Mouse (Mus musculus): ENCODE measurements at regions not wholly inside any gene's neighbourhood (a gene's known extent, or its start where the extent isn't known, plus 50 kb on each side); places are given as distances from the start of the nearest gene placed in this dataset.

DNA sequence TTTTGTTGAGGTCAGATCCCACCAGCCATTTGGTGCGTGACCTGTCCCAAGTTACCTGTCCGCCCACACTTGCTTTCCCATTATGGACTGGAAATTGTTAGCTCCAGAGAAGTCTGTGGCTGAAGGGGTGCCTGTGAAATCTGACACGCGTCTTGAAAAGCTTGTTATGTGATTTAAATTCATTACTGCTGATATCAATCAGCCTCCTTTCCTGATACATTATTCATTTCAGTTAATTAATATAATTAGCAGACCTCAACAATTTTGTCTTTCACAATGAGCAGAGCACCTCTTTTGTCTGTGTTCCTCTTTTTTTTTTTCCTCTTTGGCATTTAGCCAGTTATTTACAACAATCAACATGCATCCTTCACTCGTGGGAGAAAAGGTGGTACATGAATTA, 58.6 kb upstream of the Grip1 start:
- Histone ChIP-seq H3K79me2 (ENCODE audit: control insufficient read depth, insufficient read depth) (no peaks in the 10 kb centered on the region), H3K27me3 (ENCODE audit: control insufficient read depth, insufficient read depth, insufficient read length) (no peaks in the 10 kb centered on the region), H3K4me3 (no peak overlapping the region), H3ac (ENCODE audit: control insufficient read depth, insufficient read length) (no peak overlapping the region), H3K36me3 (ENCODE audit: control insufficient read depth, insufficient read depth) (no peaks in the 10 kb centered on the region), H3K4me2 (ENCODE audit: low read depth) (no peak overlapping the region)
- TF ChIP-seq MYOD1 (IDR thresholded peaks at IDR 0.05; ENCODE audit: control insufficient read depth in 1 of 3, insufficient read length in 2 of 3, low read depth in 2 of 3): no peak
- TF ChIP-seq TCF12 (IDR thresholded peaks at IDR 0.05; ENCODE audit: insufficient read depth, poor library complexity, severe bottlenecking): no peak
- no peak for TF ChIP-seq SRF (IDR thresholded peaks at IDR 0.05; ENCODE audit: control insufficient read depth, insufficient read length, low read depth)
- TF ChIP-seq E2F4 (IDR thresholded peaks at IDR 0.05; ENCODE audit: insufficient read depth): no peak
- TF ChIP-seq POLR2A (IDR thresholded peaks at IDR 0.05; ENCODE audit: insufficient read length, low read depth): no peak
- no peak for TF ChIP-seq TCF3 (IDR thresholded peaks at IDR 0.05; ENCODE audit: insufficient read length, low read depth)
- no peak for TF ChIP-seq MAX (IDR thresholded peaks at IDR 0.05; ENCODE audit: low read depth)
- TF ChIP-seq USF1 (IDR thresholded peaks at IDR 0.05; ENCODE audit: low read depth): no peak
- no peak for TF ChIP-seq MYOG (IDR thresholded peaks at IDR 0.05; ENCODE audit: control insufficient read depth in 1 of 3, insufficient read depth in 1 of 3, insufficient read length in 2 of 3, low read depth in 2 of 3)
- TF ChIP-seq POLR2AphosphoS2 (IDR thresholded peaks at IDR 0.05; ENCODE audit: insufficient read length, low read depth): no peak
- TF ChIP-seq REST (IDR thresholded peaks at IDR 0.05; ENCODE audit: insufficient read depth, insufficient read length): no peak
- TF ChIP-seq CEBPB (IDR thresholded peaks at IDR 0.05; ENCODE audit: insufficient read depth, poor library complexity, severe bottlenecking): no peak

DNA sequence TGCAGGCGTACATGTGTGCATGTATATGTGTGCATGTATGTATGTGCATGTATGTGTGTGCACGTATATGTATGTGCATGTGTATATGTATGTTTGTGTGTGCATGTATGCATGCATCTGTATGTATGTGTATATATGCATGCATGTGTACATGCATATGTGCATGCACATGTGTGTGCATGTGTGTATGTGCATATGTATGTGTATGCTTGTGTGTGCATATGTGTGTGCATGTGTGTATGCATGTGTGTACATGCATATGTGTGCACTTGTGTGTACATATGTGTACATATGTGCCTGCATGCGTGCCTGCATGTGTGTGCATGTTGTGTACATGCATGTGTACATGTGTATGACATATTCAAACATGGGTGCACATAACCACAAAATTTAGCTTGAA, 65.7 kb upstream of the Grip1 start:
- Histone ChIP-seq H3ac (ENCODE audit: control insufficient read depth, insufficient read length) (no peak overlapping the region), H3K27me3 (ENCODE audit: control insufficient read depth, insufficient read depth, insufficient read length) (no peaks in the 10 kb centered on the region)

DNA sequence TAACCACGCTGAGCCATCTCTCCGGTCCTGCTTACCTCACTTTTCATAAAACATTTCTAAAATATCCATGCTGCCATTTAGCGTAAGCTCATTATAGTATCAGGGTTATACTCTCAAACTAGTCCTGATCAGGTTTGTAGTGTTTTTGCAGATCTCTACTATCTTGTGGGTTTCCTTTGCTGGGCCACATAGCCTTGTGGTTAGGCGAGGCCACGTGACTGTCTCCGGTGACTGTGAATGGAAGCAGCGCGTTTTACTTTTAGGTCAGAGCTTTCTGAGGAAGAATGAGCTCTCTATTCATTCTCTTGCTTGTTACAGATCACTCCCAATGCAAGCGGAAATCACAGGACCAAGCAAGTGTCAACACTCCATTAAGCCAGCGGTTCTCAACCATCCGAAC, 71.4 kb upstream of the Grip1 start:
- Histone ChIP-seq H3K79me2 (ENCODE audit: control insufficient read depth, insufficient read depth) (no peaks in the 10 kb centered on the region), H3ac (ENCODE audit: control insufficient read depth, insufficient read length) (no peak overlapping the region), H3K27me3 (ENCODE audit: control insufficient read depth, insufficient read depth, insufficient read length) (no peaks in the 10 kb centered on the region), H3K36me3 (ENCODE audit: control insufficient read depth, insufficient read depth) (no peaks in the 10 kb centered on the region), H3K4me3 (no peak overlapping the region), H3K4me2 (ENCODE audit: low read depth) (no peak overlapping the region)
- TF ChIP-seq MYOG (IDR thresholded peaks at IDR 0.05; ENCODE audit: control insufficient read depth in 1 of 3, insufficient read depth in 1 of 3, insufficient read length in 2 of 3, low read depth in 2 of 3) (no peak), MYOD1 (IDR thresholded peaks at IDR 0.05; ENCODE audit: control insufficient read depth in 1 of 3, insufficient read length in 2 of 3, low read depth in 2 of 3) (no peak), POLR2A (IDR thresholded peaks at IDR 0.05; ENCODE audit: insufficient read length, low read depth) (no peak), REST (IDR thresholded peaks at IDR 0.05; ENCODE audit: insufficient read depth, insufficient read length) (no peak), MAX (IDR thresholded peaks at IDR 0.05; ENCODE audit: low read depth) (no peak), TCF12 (IDR thresholded peaks at IDR 0.05; ENCODE audit: insufficient read depth, poor library complexity, severe bottlenecking) (no peak), POLR2AphosphoS2 (IDR thresholded peaks at IDR 0.05; ENCODE audit: insufficient read length, low read depth) (no peak), USF1 (IDR thresholded peaks at IDR 0.05; ENCODE audit: low read depth) (no peak), CEBPB (IDR thresholded peaks at IDR 0.05; ENCODE audit: insufficient read depth, poor library complexity, severe bottlenecking) (no peak), SRF (IDR thresholded peaks at IDR 0.05; ENCODE audit: control insufficient read depth, insufficient read length, low read depth) (no peak), E2F4 (IDR thresholded peaks at IDR 0.05; ENCODE audit: insufficient read depth) (no peak), TCF3 (IDR thresholded peaks at IDR 0.05; ENCODE audit: insufficient read length, low read depth) (no peak)

More for the DNA sequence above, 65.7 kb upstream of the Grip1 start:
- Histone ChIP-seq H3K36me3 (ENCODE audit: control insufficient read depth, insufficient read depth) (no peaks in the 10 kb centered on the region), H3K4me3 (no peak overlapping the region), H3K79me2 (ENCODE audit: control insufficient read depth, insufficient read depth) (no peaks in the 10 kb centered on the region), H3K4me2 (ENCODE audit: low read depth) (no peak overlapping the region)
- TF ChIP-seq CEBPB (IDR thresholded peaks at IDR 0.05; ENCODE audit: insufficient read depth, poor library complexity, severe bottlenecking): no peak
- TF ChIP-seq E2F4 (IDR thresholded peaks at IDR 0.05; ENCODE audit: insufficient read depth): no peak
- TF ChIP-seq USF1 (IDR thresholded peaks at IDR 0.05; ENCODE audit: low read depth): no peak
- no peak for TF ChIP-seq TCF3 (IDR thresholded peaks at IDR 0.05; ENCODE audit: insufficient read length, low read depth)
- no peak for TF ChIP-seq POLR2AphosphoS2 (IDR thresholded peaks at IDR 0.05; ENCODE audit: insufficient read length, low read depth)
- no peak for TF ChIP-seq TCF12 (IDR thresholded peaks at IDR 0.05; ENCODE audit: insufficient read depth, poor library complexity, severe bottlenecking)
- TF ChIP-seq MAX (IDR thresholded peaks at IDR 0.05; ENCODE audit: low read depth): no peak
- TF ChIP-seq SRF (IDR thresholded peaks at IDR 0.05; ENCODE audit: control insufficient read depth, insufficient read length, low read depth): no peak
- no peak for TF ChIP-seq MYOD1 (IDR thresholded peaks at IDR 0.05; ENCODE audit: control insufficient read depth in 1 of 3, insufficient read length in 2 of 3, low read depth in 2 of 3)
- no peak for TF ChIP-seq MYOG (IDR thresholded peaks at IDR 0.05; ENCODE audit: control insufficient read depth in 1 of 3, insufficient read depth in 1 of 3, insufficient read length in 2 of 3, low read depth in 2 of 3)
- no peak for TF ChIP-seq POLR2A (IDR thresholded peaks at IDR 0.05; ENCODE audit: insufficient read length, low read depth)
- TF ChIP-seq REST (IDR thresholded peaks at IDR 0.05; ENCODE audit: insufficient read depth, insufficient read length): no peak

DNA sequence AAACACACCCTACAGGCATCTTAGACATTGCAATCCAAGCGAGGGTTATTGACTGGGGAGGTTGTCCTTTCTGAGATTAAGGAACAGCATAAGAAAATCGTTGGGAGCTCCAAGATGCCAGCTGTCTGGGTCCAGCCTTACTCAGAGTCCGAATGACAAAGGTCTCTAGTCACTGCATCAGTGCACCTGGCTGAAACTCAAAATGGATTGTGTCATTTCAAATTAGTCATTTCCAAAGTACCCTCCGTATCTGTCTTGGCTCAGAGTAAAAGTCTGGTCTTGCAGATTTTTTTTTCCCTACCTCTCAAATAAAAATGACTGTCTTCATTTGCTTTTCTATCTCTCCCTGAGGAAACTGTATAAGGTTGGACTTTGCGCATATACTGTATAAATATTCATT, 85.1 kb upstream of the Grip1 start:
- Histone ChIP-seq H3K36me3 (ENCODE audit: control insufficient read depth, insufficient read depth) (no peaks in the 10 kb centered on the region), H3ac (ENCODE audit: control insufficient read depth, insufficient read length) (no peak overlapping the region), H3K4me2 (ENCODE audit: low read depth) (no peak overlapping the region), H3K4me3 (no peak overlapping the region), H3K27me3 (ENCODE audit: control insufficient read depth, insufficient read depth, insufficient read length) (no peaks in the 10 kb centered on the region), H3K79me2 (ENCODE audit: control insufficient read depth, insufficient read depth) (no peaks in the 10 kb centered on the region)
- no peak for TF ChIP-seq E2F4 (IDR thresholded peaks at IDR 0.05; ENCODE audit: insufficient read depth)
- no peak for TF ChIP-seq MYOG (IDR thresholded peaks at IDR 0.05; ENCODE audit: control insufficient read depth in 1 of 3, insufficient read depth in 1 of 3, insufficient read length in 2 of 3, low read depth in 2 of 3)
- TF ChIP-seq USF1 (IDR thresholded peaks at IDR 0.05; ENCODE audit: low read depth): no peak
- TF ChIP-seq CEBPB (IDR thresholded peaks at IDR 0.05; ENCODE audit: insufficient read depth, poor library complexity, severe bottlenecking): no peak
- no peak for TF ChIP-seq SRF (IDR thresholded peaks at IDR 0.05; ENCODE audit: control insufficient read depth, insufficient read length, low read depth)
- TF ChIP-seq MAX (IDR thresholded peaks at IDR 0.05; ENCODE audit: low read depth): no peak
- TF ChIP-seq TCF3 (IDR thresholded peaks at IDR 0.05; ENCODE audit: insufficient read length, low read depth): no peak
- TF ChIP-seq TCF12 (IDR thresholded peaks at IDR 0.05; ENCODE audit: insufficient read depth, poor library complexity, severe bottlenecking): no peak
- no peak for TF ChIP-seq POLR2AphosphoS2 (IDR thresholded peaks at IDR 0.05; ENCODE audit: insufficient read length, low read depth)
- TF ChIP-seq MYOD1 (IDR thresholded peaks at IDR 0.05; ENCODE audit: control insufficient read depth in 1 of 3, insufficient read length in 2 of 3, low read depth in 2 of 3): no peak
- no peak for TF ChIP-seq POLR2A (IDR thresholded peaks at IDR 0.05; ENCODE audit: insufficient read length, low read depth)
- TF ChIP-seq REST (IDR thresholded peaks at IDR 0.05; ENCODE audit: insufficient read depth, insufficient read length): no peak

Data from myocyte (in vitro differentiated cells).